Mouse (Mus musculus) olfactory bulb, adult 2 months (tissue): ENCODE results near the gene Abhd16b.

Experiments used
- CTCF ChIP-seq: fragments of 200-500 bp; IDR thresholded peaks from 2 replicates; pipeline ENCODE4 v1.5.1; 2012; ENCODE audit warnings: low read depth, mild to moderate bottlenecking, low read length, moderate library complexity; ENCODE audit not compliant: insufficient read depth
- POLR2A ChIP-seq: fragments of 200-500 bp; IDR thresholded peaks from 2 replicates; pipeline ENCODE4 v1.6.1; 2012; ENCODE audit warnings: mild to moderate bottlenecking, low read depth, low read length, moderate library complexity; ENCODE audit not compliant: insufficient read depth

DNA sequence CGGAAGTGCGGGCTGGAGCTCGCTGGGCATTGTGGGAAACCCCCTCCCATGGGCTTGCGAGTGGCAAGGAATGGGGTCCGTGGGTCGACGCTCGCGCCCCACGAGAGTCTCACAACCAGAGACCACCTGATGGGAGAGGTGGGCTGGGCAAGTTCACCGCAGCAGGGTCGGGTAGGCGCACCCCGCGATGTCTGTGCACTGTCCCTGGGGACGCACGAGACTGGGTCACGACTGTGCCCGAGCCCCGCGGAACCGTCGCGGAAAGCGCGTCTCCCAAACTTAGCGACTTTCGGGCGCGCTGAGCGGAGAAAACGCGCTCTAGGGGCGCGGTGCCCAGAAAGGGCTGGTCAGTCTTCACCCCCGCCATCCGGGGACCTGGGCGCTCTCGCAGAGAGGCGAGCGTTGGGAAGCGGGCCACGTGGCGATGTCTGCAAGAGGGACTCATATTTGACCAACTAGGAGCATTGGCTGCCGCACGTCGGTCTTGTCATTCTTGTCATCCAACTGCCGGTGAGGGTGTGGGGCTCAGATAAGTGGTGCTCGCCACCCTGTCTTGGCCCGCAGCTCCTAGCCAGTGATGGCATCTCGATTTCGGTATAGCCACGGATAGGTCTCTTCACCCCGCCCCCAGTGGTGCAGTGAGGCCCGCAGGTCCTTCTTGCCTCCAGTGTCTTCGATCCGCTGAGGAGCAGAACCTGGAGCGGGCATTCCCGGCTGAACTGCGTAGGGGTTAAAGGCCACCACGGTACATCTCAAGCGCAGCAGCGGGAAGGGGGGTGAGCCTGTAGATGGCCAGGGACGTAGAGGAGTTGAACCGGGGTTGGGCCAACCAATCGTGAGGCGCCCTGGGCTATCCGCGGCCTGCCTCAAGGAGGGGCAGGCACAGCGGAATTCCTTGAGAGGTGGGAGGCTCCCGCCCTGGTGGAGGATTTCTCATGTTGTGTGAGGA lies 33.1 kb upstream of the Abhd16b start:
- TF ChIP-seq POLR2A (no peak), CTCF (no peak)
